Mouse (Mus musculus) adipocyte (in vitro differentiated cells): ENCODE data around the gene Hist3h2ba.
A peak's percentile ranks its signal among the peaks of the same experiment; 100 is the strongest.
"Not testable (repeated sequence)": the region's sequence is repeated elsewhere in the genome, so short reads cannot be mapped to it uniquely, and the experiment has no call there.

ENCODE experiments used
- DNase-seq: peaks from one replicate; pipeline ENCODE4 v3.0.0-alpha.2; 2016; ENCODE audit warnings: low spot score

The Hist3h2ba gene

DNA sequence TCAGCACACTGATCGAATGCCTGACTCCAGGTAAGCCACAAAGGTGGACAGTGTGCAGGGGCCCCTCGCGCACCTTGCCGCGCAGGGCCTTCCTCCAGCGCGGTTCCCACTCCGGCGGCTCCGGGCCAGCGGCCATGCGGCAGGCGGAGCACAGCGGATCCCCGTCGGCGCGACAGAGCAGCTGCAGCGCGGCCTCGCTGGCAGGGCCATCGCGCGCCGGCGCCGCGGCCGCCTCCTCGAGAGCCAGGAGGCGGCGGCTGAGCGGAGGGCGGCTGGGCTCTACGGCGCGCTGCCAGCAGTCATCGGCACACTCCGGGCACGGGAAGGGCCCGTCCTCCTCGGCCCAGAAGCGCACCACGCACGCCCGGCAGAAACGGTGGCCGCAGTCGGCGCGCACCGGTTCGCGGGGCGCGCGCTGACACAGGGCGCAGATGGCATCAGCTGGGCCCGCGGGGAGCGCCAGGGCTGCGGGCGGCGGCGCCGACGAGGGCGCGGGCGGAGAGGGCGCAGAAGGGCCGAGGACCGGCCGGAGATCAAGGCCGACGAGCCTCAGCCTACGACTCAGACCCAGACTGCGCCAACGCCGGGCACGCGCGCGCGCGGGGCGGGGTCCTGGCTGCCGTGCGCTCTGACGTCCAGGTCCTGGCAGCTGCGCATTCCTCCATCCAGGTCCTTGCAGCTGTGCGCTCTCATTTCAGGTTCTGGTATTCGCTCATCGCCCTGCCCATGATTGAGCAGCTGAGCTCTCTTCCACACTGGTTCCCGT is 10.2 kb upstream of the Hist3h2ba start, which contains the start of gene Rnf187:
TSS of gene Rnf187 (minus strand) at position 595 of the 766 bp plus-strand sequence.
- DNase-seq: peak; percentile 93

- no peak for DNase-seq
These were observed 9.7 kb upstream of the Hist3h2ba start for GRCm38 (mm10) chr11:58939088-58939439.

DNA sequence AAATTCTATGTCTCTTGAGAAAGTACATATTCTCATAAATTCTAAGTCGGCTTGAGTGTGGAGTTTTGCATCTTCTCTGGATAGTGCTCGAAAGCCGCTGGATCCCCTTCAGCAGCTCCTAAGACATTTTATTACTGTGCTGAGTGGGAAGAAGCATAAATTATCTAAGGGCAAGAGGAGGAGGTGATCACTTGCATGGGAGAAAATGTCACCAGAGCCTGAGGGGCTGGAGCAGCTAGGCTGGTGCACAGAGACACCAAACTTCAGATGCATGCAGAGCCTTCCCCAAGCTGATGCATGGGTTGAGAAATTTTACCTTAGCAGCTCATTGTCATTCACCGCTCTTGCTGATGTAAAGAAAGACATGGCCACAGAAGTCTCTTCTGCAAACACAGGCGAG is 4.6 kb upstream of the Hist3h2ba start:
- DNase-seq: no peak

- DNase-seq: no peak
These were observed 1.4 kb upstream of the Hist3h2ba start for GRCm38 (mm10) chr11:58947306-58947705.

- DNase-seq: no peak
These were observed 757 bp upstream of the Hist3h2ba start for GRCm38 (mm10) chr11:58947798-58948528.

DNA sequence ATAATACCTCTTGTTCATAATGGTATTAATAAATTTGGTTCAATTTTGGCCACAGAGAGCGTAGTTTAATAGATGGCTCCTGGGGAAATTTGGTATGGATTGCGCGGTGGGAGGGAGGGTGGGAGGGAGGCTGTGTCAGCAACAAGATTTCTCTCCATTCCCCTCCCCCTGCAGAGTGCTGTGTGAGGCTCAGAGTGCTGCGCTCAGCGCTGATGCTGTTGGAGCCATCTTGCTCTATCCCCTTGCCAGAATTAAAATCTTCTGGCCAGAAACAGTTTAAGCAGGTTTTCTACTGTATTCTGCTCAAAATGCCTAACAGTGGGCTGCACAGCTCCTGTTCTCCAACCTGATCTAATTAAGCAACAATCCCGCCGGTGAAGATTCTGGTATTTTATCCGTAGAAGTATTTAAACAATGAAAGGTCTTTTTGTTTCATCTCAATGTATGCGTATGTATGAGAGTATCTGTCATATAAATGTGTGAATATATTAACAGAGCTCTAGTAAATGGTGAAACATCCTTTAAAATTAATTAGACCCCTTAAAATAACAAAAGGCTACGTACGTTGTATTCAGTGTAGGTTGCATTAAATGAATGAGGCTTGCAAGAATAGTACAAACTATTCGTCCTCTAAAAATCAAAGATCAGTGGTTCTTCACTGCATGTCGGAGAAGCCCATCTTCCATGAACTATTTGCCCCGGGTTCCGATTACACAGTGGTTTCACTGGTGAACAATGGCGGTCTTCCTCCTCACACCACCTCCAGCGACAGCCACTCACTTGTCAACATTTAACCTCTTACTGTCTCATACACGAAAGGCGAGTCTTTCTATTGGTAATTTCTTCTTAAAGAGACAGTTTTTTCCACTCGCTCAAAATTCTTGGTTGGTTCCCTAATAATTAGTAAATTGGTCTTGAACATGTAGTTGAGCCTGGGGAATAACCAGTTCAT is 1.0 kb downstream of the Hist3h2ba start:
- DNase-seq: no peak

DNA sequence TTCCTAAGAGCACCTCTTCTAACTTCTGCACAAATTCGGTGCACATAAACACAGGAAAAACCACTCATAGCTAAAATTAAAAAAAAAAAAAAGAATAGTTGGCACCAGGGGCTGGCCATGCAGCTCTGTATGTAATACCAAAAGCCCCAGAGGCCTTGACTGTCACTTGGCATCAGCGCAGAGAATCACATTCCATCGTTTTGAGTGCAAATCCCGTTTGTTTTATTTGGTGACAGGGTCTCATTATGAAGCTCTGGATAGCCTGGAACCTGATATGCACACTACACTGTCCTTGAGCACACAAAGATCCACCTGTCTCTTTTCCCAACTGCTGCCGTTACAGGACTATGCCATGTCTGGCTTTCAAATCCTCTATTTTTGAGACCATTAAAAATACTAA is 2.5 kb downstream of the Hist3h2ba start:
- DNase-seq: no peak

GRCm38 (mm10) chr11:58953351-58954169 is 4.8 kb downstream of the Hist3h2ba start:
- no peak for DNase-seq

DNA sequence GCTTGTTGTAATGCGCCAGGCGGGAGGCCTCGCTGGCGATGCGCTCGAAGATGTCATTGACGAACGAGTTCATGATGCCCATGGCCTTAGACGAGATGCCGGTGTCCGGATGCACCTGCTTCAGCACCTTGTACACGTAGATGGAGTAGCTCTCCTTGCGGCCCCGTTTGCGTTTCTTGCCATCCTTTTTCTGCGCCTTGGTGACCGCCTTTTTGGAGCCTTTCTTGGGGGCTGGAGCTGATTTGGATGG is 5.4 kb downstream of the Hist3h2ba start:
- DNase-seq: not testable (repeated sequence)

GRCm38 (mm10) chr11:58954420-58955142 is 5.9 kb downstream of the Hist3h2ba start, which contains the start of the genes Hist3h2a and Trim17:
Gene Hist3h2a, plus strand, starts transcription at chr11:58954685.
Gene Trim17, plus strand, starts transcription at chr11:58954685.
- peak; percentile 83 for DNase-seq

- DNase-seq: no peak
These were observed 6.6 kb downstream of the Hist3h2ba start for GRCm38 (mm10) chr11:58955143-58955867.

- no peak for DNase-seq
These were observed 7.1 kb downstream of the Hist3h2ba start for GRCm38 (mm10) chr11:58955868-58956257.

DNA sequence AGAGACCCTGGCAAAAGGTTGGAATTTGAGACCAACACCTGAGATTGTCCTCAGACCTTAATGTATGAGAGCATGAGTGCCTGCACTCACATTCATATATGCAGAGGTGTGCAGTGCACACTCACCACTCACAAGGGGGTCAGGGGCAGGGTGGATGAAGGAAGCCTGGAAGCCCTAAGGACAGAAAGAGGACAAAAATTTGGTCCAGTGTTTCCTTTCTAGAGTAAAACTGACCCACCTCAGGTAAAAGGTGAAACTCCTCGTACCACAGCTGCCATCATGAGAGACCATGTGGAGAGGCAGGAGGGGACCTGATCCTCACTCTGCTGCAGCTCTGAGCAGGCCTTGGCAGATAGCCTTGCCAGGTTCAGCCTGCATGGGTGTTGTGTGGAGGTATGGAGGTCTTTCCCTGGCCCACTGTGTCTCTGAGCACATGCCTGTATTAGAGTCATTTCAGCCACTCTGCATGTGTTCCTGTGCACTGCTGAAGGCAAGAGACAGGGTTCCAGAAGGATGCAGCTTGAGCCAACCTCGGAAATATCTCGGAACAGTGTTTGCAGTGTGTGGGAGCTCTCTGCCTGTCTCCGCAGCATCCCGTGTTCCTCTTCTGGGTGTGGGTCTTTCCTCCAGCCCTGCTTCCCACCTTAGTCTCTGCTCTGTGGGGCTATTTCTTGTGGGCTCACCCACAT is 8.7 kb downstream of the Hist3h2ba start:
- DNase-seq: no peak

- DNase-seq: no peak
These were observed 9.8 kb downstream of the Hist3h2ba start for GRCm38 (mm10) chr11:58958536-58958935.

DNA sequence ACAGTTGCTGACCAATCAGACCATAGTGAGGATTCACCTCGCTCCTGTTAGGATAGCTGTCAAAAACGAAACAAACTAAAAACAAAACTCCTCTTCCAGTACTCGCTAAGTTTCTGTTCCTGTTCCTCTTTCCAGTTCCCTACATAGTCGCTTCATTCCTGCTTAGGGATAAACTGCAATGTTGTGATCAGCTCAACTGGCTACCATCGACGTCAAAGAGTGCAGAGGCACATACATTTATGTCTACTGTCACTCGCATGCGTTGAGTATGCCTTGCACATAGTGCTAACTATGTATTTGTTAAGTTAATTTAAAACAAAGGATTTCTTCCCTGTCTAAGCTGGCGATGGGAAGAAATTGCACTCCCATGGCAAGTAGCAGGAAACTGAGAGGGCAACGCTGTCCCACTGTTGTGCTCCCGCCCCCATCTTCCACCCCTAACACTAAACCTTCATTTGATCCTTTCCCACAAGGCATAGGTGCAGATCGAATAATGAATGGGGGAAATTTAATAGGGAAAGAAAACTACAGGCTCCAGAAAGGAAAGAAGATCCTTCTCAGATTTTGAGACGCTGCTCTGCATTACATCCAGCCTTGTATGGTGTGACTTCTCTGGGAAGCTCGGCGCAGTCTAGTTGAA is 10.6 kb downstream of the Hist3h2ba start:
- no peak for DNase-seq

DNA sequence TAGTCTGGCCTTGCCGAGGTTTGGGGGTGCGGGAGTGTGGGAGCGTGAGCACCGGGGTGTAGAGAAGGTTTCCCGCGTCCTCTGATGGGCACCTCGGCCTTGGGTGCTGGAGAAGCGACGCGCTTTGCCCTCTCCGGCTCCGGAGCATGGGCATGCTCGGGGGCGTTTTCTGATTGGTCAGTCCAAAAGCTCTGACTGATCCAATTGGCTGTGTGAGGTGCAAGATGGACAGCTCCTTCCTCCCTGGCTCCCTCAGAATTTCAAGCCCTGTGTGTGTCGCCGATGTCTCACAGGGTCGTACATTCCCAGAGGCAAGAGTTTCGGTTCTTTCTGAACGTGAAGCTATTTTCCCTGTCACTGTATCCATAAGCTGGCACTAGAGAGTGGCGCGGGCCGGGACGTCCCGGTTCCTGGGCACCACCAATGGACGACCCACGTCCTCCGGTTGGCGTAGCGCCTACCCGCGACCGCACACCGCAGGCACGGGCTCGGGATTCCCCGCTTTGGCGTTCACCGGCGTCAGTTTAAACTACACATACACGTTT is 11.3 kb downstream of the Hist3h2ba start:
- peak; percentile 81 for DNase-seq

DNA sequence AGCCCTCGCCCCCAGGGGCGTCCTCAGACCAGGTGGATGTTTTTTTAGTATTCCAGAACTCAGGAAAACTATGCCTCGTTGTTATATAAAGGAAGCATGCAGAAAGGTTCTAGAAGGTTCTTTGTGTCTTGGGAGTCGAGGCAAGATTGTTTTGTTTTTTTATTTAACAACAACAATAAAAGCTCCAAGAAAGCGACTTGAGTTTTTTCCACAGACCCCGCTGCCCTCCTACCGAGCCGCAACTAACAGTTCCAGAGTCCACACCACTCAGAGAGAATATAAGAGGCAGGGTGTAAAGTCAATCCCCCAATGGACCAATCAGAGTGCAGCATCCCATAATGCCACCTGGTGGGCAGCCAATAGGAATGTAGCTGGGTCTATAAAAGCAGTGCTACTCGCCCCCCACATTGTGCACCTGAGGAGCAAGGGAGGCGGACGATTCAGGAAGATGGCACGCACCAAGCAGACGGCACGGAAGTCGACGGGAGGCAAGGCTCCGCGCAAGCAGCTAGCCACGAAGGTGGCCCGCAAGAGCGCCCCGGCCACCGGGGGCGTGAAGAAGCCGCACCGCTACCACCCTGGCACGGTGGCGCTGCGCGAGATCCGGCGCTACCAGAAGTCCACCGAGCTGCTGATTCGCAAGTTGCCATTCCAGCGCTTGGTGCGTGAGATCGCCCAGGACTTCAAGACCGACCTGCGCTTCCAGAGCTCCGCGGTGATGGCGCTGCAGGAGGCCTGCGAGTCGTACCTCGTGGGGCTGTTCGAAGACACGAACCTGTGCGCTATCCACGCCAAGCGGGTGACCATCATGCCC is 12.9 kb downstream of the Hist3h2ba start:
- DNase-seq: no peak

DNA sequence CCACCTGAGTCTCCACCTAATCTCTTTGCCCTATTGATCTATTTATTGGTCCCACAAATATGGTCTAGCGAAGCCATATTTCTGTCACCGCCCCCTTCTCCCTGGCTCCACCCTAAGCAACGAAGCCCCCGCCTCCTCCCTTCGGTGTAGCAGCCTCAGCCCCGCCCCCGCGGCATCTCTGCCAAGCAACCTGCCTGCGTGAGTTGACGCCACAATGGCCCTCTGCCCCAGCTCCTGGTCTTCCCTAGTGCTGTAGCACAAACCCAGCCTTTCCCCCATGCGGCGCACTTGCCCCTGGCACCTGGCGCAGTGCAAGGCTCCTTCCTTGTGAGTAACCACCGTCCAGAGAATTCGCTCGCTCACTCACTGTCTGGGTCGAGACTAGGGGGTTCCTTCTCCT is 14.8 kb downstream of the Hist3h2ba start:
- DNase-seq: no peak
